Mouse (Mus musculus) layer of hippocampus, adult 11-12 months (tissue): Measurements from ENCODE around the gene Lhb.
"Not testable (repeated sequence)": the region's sequence is repeated elsewhere in the genome, so short reads cannot be mapped to it uniquely, and the experiment has no call there.

ENCODE experiments used
- DNase-seq: peaks from one replicate; pipeline ENCODE4 v3.0.0; 2022; ENCODE audit warnings: low spot score

Lhb gene

GRCm38 (mm10) chr7:45420615-45420919 is at the start of gene Lhb:
Gene Lhb, plus strand, starts transcription at chr7:45420820.
- no peak for DNase-seq

GRCm38 (mm10) chr7:45372371-45372770 is 48.2 kb upstream of the Lhb start:
- no peak for DNase-seq

- no peak for DNase-seq
Measured at GRCm38 (mm10) chr7:45374620-45375019, 46.0 kb upstream of the Lhb start.

GRCm38 (mm10) chr7:45376057-45376456 is 44.6 kb upstream of the Lhb start:
- DNase-seq = peak; percentile 56

DNA sequence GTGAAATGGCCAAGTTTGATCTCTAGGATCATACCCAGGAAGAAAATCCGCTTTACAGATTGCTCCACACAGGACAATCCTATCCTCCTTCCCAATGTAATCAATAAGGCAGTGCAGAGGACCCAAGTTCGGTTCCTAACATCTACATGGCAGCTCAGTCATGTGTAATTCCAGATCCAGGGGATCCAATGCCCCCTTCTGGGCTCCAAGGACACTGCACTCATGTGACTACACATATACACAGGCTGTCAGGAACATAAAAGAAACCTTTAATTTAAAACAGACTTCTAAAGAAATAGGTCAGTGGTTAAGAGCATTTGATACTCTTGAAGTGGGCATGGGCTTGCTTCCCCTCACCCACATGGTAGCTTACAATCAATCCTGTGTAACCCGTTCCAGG is 34.5 kb upstream of the Lhb start:
- DNase-seq = no peak

- no peak for DNase-seq
Measured at GRCm38 (mm10) chr7:45395129-45395541, 25.5 kb upstream of the Lhb start.

- DNase-seq = peak; percentile 100
Measured at GRCm38 (mm10) chr7:45395578-45396336, 24.9 kb upstream of the Lhb start, which contains the start of gene Snrnp70. Gene Snrnp70, minus strand, starts transcription at chr7:45395742.

- DNase-seq = not testable (repeated sequence)
Measured at GRCm38 (mm10) chr7:45396337-45396775, 24.3 kb upstream of the Lhb start.

- DNase-seq = no peak
Measured at GRCm38 (mm10) chr7:45396787-45397186, 23.8 kb upstream of the Lhb start.

DNA sequence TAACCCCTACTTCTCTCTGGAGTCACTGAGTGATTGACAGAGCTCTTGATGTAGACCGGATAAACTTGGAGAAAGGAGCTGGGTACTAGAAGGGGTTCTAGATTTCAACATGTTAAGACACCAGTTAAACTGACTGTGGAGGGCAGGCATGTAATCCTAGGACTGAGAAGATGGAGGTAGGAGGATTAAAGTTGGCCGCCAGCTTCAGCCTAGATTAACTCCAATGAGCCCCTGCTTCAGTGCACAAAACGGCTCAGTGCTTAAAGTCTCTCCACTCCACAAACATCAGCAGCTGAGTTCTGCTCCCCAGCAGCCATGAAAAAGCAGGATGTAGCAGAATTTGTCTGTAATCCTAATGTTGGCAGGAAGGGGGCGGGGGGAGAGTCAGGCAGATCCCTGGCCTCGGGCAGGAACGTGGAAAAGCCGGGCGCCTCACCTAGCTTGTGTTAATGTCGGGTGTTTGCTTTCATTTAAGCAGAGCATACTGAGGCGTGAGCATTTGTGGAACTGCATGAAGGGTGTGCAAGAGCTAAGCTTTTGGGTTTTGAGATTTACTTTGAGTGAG is 19.0 kb upstream of the Lhb start:
- no peak for DNase-seq

DNA sequence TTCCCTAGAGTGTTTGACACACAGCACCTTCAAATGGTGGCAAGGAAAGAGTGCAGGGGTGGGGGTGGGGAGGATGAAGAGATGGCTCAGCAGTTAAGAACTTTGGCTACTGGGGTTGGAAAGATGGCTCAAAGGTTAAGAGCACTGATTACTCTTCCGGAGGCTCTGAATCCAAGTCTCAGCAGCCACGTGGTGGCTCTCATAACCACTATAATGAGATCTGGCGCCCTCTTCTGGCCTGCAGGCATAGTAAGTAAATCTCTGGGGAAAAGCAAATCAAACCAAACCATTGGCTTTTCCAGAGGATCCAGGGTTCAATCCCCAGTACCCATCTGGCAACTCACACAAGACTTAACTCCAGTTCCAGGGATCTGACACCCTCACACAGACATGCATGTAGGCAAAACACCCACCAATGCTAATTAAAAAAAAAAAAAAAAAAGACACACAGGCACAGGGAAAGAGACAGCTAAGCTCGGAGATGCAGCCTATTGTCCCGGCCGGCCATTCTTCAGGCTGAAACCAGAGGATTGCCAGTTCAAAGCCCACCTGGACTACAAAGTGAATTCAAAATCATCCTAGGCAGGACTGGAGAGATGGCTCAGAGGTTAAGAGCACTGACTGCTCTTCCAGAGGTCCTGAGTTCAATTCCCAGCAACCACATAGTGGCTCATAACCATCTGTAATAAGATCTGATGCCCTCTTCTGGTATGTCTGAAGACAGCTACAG is 16.9 kb upstream of the Lhb start:
- DNase-seq = peak; percentile 49

DNA sequence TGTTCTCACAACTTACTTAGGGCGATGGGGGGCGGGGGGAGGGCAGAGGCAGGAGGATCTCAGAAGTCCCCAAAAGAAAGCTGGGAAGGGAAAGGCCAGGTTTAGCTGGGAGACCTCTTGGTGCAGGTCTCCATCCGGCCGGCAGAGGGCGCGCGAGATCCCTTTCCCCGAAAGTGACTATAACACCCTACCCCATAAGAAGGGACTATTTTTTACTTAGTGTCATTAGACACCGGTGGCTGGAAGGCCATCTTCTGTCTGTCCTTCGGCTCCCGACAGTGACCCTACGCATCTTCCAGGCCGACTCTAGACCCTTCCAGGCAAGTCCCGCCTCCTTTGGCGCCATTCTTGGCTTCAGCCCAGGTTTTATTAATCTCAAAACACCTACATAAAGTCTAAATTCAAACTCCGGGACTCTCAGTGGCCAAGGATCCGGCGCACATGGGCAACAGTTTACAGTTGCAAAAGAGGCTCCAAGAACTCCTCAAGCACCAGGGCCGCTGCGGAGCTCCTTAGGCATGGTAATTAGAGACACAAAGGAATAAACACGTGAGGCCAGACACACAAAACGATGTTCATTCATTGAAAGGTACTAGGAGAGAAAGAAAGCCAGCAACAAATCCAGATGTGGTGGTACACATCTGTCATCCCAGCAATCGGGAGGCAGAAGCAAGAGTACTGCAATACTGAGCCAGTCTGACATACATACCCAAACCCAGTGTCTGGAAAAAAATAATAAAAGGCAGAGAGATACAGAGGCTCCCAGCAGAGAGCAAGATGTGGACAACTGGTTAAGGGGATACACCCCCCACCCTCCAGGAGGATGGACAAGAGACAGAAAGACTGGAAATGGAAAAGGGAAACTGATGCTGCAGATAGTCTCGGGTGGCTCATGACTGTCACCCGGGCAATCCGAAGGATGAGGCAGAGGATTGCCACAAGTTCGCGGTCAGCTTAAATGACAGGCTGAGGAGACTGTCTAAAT is 15.2 kb upstream of the Lhb start, which contains the start of gene Kcna7:
Gene Kcna7, plus strand, starts transcription at position 563 of the 985 bp plus-strand sequence.
- DNase-seq = peak; percentile 64

DNA sequence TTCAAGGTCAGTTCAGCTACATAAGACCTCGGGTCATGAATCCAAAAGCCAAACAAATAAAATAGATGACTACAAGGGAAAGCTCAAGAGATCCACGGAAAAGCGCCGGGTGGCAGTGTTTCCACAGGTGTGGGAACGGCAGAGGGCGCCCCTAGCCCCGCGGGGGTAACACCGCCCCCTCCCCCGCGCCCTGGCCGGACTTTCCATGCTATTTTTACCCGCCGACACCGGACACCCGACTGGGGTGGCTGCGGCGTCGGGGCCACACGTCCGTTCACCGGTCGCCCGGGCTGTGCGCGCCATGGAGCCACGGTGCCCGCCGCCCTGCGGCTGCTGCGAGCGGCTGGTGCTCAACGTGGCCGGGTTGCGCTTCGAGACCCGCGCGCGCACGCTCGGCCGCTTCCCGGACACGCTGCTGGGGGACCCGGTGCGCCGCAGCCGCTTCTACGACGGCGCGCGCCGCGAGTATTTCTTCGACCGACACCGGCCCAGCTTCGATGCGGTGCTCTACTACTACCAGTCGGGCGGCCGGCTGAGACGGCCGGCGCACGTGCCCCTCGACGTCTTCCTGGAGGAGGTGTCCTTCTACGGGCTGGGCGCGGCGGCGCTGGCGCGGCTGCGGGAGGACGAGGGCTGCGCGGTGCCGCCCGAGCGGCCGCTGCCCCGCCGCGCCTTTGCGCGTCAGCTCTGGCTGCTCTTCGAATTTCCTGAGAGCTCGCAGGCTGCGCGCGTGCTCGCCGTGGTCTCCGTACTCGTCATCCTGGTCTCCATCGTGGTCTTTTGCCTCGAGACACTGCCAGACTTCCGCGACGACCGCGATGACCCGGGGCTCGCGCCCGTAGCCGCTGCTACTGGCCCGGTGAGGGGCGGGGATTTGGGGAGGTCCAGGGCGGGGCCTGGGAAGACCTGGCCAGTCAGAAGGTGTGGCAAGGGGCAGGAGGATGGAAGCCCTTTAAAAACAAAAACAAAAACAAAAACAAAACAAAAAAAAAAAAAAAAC is 14.2 kb upstream of the Lhb start:
- no peak for DNase-seq

DNA sequence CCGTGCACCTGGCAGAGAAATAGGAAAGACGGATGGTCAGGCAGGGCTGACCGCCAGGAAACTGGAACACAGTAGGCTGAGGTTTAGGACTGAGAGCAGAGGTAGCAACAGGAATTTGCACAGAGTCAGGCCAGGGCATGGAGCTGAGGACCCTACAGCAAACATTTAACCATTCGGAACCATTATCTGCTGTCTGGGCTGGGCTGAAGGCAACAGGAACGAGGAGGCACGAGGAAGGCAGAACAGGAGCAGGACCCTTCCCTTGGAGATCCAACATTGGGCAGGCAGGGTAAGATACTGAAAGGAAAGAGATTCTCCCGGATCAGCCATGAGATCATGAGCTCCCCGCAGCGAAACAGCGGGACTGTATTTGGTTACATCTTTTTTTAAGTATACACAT is 12.8 kb upstream of the Lhb start:
- no peak for DNase-seq

GRCm38 (mm10) chr7:45408351-45408750 is 12.3 kb upstream of the Lhb start:
- no peak for DNase-seq

GRCm38 (mm10) chr7:45408949-45409348 is 11.7 kb upstream of the Lhb start:
- no peak for DNase-seq

DNA sequence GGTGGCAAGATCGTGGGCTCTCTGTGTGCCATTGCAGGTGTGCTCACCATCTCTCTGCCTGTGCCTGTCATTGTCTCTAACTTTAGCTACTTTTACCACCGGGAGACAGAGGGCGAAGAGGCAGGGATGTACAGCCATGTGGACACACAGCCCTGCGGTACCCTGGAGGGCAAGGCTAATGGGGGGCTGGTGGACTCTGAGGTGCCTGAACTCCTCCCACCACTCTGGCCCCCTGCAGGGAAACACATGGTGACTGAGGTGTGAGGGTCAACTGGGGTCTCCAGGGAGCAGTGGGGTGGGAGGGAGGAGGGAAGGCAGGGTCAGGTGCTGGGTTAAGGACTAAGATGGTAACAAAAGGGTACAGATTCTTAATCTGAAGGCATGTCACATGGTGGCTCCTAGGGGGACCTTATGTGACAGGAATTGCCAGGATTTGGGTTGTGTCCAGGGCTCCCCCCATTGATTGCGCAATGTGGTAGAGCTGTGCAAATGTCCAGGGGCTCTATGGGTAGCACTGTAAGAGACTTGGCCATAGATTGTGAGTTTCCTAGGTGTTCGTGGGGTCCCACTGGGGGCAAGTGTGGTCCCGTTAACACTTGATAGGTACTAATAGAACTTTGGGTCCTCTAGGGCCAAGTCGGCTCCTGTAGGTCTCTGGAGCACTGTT is 11.0 kb upstream of the Lhb start:
- DNase-seq = no peak

- DNase-seq = no peak
Measured at GRCm38 (mm10) chr7:45412421-45412820, 8.2 kb upstream of the Lhb start.

GRCm38 (mm10) chr7:45413113-45413863 is 7.3 kb upstream of the Lhb start, which contains the start of gene Ntf5:
Gene Ntf5, plus strand, starts transcription at chr7:45413695.
- DNase-seq = no peak
